Mouse (Mus musculus) gastrocnemius, adult 8-10 months (tissue): ENCODE data around the gene Cntnap5a. TPM values are rescaled to one million over a fixed set of nuclear protein-coding genes. Genes with fewer than 3 reads are reported as not detected.

ENCODE experiments used
- DNase-seq, 2 experiments: peaks; one replicate each; pipeline ENCODE4 v3.0.0; 2022; ENCODE audit warnings: low spot score in 2 of 2
- total RNA-seq, 4 experiments: library from RNA; stranded (reverse); gene quantifications; 2 replicates each; pipeline ENCODE4 v1.2.4; 2022

Gene Cntnap5a
- total RNA-seq = not detected

- no peak for DNase-seq
Observed at GRCm38 (mm10) chr1:115684518-115685368, at the start of gene Cntnap5a. Gene Cntnap5a (plus strand): TSS chr1:115684756.

DNA sequence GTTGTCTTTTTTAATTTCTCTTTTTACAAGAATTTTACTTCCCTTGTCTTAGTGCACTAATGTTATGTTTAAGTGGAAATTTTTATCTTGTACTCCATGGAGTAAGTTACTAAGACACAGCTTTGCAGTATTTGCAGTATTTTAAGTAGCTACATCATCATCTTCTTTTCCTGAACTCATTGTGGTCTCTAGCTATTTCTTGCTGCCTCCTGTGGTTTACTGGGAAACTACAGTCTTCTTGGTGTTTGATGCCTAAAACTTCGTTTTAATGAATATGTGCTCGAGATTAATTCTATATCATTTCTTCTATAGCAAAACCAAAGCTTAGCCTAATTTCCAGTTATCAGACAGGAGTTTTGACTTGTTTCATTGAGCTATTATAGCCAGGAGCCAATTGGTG lies 37.6 kb upstream of the Cntnap5a start:
- DNase-seq = no peak

DNA sequence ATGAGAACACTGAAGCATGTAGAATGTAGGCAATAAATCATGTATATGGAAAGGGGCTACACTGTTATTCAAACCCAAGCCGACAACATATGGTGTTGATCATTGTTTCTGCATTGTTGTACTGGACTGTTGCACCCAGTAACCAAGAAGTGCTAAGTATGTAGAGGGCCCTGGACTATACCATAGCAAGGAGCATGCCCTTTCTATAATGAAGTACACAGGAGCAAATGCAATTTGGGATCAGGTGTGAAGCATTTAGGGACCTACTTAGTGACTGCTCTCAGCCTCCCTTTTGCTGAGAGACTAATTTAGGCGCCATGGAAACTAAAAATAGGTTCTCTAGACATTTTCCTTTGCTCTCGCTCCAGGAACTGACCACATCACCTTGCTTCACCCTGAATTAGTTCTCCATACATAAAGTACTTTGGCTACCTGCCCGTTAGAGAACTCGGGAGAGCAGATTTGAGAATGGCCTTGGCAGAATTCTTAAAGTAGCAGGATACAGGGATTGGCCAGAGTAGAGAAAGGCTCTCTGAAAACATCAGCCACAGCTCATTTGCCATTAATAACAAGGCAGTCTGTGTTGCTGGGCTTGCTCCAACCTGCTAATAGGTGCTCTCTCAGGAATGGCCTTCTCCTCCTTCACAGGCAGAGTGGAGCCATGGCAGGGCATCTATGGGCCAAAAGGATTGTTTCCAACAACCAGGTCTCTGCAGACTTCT lies 26.1 kb upstream of the Cntnap5a start:
- no peak for DNase-seq

DNA sequence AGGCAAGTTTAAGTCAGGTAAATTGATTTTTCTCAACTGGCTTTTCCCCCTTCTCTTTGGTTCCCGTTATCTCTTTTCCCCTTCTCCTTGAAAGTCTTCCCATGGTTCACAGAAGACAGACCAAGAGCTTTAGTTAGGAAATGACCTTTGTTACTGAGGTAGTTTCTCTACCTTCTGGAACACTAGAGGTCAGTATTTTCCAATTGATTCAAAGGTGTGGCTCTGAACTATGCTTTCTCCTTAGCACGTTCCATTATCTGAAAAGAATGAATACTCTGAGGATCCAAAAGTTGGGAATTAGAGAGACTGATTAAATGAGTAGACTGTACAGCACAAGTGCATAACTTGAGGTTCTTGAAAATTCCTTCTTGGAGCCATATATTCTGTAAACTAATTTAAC lies 1.9 kb downstream of the Cntnap5a start:
- no peak for DNase-seq

DNA sequence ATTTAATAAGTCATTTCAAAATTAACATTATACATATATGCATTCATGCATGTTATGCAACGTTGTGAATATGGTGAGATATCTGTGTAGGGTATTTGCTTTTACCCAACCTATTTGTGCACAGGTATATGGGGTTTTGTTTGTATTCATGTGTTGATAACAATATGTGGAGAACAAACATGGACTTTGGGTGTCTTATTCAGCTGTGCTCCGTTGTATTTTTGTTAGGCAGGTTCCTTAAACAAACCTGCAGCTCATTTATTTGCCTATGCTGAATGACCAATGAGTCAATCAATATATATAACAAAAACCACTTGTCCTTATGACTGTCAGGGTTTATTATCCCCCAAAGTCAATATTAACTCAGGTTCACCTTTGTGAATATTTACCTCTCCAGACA lies 15.2 kb downstream of the Cntnap5a start:
- no peak for DNase-seq

DNA sequence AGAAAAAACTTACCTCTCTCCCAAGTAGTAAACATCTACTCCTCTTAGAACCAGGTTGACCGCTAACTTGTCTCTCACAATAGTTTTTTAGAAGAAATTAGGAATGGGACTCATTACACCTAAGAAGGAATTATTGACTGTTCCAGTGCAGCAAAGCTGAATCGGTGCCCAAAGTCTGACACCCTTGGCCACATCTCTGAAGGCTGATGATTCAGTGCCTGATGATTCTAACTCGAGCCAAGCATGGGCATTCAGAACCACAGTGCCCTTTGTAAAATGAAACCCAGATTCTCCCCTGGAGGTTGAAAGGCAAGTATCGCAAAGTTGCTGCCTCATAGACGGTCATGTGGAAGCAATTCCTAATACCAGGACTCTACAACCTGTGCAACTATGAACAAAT lies 58.0 kb downstream of the Cntnap5a start:
- no peak for DNase-seq

DNA sequence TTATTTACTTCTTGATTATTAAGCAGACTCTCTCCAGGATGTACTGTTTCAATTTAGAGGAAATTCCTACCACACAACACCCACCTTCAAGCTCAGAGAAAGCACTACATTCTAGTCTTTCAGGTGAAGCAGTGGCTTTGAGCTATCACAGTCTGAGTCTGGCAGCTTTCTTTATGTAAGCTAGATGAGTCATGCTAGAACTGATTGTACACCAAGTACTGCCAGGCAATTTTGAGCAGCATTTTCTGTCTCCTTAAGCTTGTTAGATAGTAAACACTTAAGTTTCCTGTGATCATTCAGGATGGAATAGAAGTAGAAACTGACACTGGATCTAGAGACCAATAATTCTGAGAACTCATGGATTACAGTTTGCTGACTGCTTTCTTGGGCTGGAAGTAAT lies 61.0 kb downstream of the Cntnap5a start:
- no peak for DNase-seq

DNA sequence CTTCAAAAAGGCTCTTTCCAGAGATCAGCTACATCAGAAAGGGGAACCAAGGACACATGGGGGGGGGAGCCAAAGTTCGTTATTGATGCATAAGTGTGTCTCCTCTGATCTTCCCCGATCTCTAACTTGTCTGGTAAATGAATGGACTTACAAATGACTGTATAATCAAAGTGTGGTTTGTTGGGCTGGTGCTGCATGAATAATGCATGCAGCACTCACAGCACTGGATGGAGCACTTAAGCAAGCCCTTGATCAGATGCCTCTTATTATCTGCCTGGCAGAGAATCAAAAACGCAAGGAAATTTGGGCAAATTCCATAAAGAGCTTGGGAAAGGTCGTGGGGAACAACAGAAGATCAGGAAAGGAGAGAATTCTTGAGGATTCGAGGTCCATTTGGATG lies 100.2 kb downstream of the Cntnap5a start:
- no peak for DNase-seq

- no peak for DNase-seq
Observed at GRCm38 (mm10) chr1:115842591-115842990, 158.0 kb downstream of the Cntnap5a start.

GRCm38 (mm10) chr1:115847605-115848004 lies 163.0 kb downstream of the Cntnap5a start:
- DNase-seq = no peak

DNA sequence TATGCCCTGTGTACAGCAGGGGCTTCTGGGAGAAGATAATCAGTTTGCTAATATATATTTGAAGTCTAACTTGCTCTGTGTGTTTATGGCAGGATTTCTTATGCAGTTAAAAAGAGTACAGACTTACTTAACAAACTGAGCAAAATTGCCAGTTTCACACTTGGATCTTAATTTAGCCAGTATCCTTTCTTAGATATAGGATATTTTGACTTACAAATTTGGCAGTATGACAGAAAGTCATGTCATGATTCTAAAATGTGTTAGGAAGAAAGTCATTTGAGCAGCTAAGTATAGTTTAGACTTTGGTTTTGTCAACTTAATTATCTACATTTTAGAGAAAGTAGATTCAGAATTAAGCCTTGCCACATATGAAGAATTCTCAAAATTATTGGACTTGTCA lies 167.7 kb downstream of the Cntnap5a start:
- no peak for DNase-seq

DNA sequence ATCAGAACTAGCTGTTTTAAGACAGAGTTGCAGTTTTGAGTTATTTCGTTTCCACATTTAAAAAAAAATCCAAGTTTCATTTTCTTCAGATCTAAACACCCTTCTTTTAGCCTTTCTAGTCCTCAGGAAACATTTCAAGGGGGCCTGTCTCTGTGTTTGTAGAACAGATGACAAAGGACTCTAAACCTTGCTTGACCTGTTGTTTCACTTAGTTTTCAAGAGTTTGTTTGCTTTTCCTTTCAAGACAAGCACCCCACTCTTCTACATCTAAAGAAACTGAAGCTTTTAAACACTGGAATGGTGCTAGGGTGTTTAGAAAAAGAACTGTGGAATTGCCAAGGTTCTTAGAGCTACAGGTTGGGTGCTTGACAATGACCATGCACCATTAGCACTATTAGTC lies 233.8 kb downstream of the Cntnap5a start:
- DNase-seq = no peak

- no peak for DNase-seq
Observed at GRCm38 (mm10) chr1:115925953-115926665, 241.6 kb downstream of the Cntnap5a start.

DNA sequence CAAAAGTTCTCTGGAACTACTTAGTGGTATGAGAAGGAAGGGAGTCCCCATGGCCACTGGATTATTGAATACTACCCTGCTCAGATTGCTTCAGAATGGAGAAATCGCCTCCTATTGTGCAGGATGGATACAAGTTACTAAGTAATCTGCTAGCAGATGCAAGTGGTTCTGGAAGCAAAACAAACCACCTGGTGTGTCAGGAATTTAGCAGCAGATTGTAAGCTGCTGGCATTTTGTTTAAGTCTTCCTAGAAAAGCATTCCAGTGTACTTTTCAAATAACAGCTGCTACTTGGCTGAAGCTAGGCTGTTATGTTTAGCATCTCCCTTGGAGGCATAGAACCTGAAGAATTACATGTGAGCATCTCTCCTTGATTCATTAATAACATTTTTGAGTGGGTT lies 247.5 kb downstream of the Cntnap5a start:
- no peak for DNase-seq

- DNase-seq = no peak
Observed at GRCm38 (mm10) chr1:115945892-115946291, 261.3 kb downstream of the Cntnap5a start.

GRCm38 (mm10) chr1:115956528-115956927 lies 272.0 kb downstream of the Cntnap5a start:
- no peak for DNase-seq

DNA sequence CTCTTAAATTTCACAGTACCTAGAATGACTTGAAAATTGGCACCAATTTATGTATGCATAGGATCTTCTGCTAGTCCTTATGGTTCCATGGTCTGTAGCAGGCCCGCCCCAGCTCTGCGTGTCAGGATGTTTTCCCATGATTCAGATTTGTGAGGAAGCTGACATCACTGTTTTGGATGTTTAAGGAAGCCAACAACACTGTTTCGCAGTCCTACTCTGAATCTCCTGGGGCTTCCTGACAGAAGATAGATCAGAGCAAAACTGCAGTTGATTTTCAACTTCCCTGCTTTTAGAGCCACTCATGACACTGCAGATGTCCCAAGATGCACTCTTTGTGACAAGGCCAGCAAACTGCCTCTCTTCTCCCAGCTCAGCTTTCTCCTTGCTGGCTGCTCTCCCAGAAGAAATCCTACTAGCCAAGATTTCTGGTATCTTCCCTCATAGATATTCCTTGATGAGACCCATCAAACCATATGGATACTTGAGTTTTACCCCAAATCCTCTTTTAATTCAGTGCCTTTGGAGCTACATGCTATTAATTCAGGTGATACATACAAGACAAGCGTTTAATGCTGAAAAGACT lies 280.5 kb downstream of the Cntnap5a start:
- DNase-seq = peak; percentile 3 to 20

DNA sequence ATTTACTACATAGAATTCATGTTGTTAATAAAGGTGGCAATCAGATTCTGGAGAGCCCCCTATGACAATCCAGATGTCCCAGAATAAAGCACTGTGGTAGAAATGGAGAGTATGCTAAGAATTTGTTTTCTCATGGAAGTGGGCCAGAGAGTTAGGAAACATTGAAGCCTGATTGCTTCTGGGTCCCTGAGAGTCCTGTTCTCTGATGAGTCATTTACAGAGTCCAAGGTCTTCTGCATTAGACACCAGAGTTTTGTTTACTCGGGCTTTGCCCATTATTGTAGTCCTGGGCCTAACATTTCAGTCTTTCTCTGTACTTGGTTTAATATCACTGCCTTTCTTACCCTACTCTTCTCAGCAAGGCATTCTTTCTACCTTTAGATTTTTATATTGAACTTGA lies 305.6 kb downstream of the Cntnap5a start:
- no peak for DNase-seq

- no peak for DNase-seq
Observed at GRCm38 (mm10) chr1:116015768-116016167, 331.2 kb downstream of the Cntnap5a start.

DNA sequence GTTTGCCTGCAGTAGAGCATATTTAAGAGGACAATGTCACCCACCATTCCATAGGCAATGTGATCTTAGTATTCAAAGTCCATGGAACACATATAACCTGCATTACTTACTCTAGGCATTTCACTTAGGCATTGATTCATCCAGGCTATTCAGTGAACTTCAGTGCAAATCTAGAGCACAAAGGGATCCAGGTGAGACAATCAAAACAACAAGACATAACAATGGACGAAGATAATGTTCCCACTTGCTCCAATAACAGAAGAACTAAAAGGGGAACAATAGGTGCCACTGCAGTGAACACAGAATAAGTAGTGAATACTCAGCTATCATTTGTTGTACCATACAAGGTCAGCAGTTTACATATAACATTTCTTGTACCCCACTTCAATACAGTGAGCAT lies 345.1 kb downstream of the Cntnap5a start:
- no peak for DNase-seq

DNA sequence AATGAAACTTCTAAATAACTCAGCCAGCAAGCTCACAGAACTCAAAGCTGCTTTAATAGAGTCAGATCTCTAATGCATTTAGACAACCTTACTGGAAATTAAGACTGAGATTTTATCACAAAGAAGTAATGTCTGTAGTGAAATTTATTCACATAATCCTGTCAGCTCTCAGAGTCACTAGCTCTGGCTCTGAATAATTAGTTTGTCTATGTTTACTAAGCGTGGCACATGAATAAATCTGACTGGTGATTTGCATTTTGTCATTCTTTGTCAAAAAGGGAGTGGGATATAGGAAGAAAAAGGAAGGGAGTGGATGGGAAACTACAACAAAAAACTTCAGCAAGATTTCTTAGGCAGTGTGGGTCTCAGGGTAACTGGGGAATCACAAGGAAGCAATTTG lies 351.3 kb downstream of the Cntnap5a start:
- no peak for DNase-seq

GRCm38 (mm10) chr1:116036894-116037293 lies 352.3 kb downstream of the Cntnap5a start:
- DNase-seq = no peak
